Mouse (Mus musculus) skeletal muscle tissue, adult 2 months (tissue): ENCODE results near the gene Ces1a.

ENCODE experiments used
- DNase-seq: peaks from one replicate; pipeline ENCODE4 v3.0.0-alpha.2; 2012; ENCODE audit warnings: low read depth, low spot score

The Ces1a gene

DNA sequence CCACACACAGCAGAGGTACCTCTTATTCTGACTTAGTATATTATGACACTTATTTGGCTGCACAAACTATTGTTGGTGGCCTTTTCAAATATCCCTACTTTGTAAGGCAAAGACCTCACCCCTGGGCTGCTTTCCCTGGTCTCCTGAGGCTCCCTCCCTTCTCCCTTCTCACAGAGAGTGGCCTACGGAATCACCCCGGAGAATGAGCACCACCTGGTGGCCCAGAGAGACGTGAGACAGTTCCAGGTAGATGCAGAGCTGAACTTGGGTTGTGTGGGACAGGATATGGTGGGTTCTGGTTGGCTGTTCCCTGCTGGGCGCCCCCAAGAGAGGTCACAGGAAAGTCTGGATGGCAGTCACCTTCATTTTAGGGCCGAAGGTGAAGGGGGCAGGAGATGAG is 51.2 kb downstream of the Ces1a start:
- DNase-seq = no peak

DNA sequence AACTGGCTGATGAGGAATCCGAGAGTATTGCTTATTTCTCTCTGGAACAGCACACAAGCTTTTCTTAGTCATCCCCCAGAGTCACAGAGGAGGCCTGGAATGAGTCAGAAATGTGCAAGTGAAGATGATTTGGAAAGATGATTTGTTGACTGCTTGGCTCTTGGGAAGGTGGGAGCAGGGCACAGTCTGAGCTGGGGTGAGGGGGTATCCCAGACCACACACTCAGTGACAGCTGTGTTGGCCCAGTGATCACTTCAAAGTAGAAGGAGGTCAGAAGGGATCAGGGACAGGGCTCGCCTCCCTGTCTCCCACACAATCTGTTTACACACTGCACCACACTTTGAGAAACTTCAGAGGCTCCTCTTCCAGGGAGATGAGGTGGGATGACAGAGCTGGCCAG is 63.6 kb downstream of the Ces1a start:
- DNase-seq = peak; percentile 48

DNA sequence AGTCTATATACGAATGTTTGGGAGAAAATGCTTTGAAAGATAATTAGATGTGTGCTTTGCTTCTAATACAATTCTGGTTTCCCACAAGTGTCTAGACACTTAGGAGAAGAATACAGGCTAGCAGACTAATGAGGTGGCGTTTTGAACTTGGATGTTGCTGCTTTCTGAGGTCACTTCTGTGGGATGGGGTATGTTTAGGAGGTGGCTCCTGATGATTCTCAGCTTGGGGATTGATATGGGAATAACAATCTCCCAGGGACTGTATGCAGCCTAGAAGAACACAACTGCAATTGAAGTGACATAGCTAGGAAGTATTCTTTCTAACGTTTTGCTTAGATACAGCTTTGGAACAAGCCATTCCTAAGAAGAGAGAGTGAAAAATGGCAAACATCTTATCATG is 65.5 kb downstream of the Ces1a start:
- DNase-seq = no peak

DNA sequence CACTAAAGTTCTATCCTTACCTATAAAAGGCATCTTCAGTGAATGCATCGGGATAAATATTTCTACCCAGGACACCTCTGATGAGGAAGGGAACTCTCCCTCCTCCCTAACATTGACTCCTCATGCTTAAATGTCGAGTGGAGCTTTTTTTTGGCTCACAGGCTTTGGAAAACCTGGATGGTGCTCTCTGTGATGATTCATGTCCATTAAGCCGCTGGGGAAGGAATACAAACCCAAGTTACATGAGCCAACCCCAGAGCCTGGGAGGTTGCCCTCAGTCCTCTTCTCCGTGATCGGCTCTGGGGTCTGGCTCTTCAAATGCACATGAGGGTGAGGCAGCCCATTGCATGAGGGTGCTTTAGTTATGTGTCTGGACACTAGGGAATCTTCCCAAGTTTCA is 71.3 kb downstream of the Ces1a start:
- DNase-seq = peak; percentile 43

DNA sequence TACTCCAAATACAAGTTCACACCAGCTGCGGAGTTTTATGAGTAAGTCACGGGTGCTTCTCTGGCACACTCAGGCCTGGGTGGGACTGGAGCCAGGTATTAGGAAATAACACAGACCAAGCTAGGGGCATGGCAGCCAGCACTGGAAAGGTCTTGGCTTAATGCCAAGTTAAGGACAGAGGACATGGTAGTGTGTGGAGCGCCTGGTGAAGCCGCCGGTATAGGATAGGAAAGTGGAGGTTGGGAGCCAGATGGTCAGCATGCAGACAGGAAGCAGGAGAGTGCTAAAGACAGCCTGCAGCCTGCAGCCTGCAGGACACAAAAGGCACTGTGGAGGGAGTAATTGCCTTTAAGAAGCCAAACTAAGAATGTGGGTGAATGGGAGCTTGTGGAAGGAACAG is 75.0 kb downstream of the Ces1a start:
- peak; percentile 74 for DNase-seq
